Mouse (Mus musculus) T-helper 1 cell (primary cell): ENCODE data around the gene U2af1l4.

Experiments
- in situ Hi-C: fragments of 300-600 bp; cut with MboI, MseI; formaldehyde crosslinking; loops from one replicate; pipeline ENCODE4 v1.15.1; 2025; ENCODE audit warnings: high pct_unique_total_duplicates

Gene U2af1l4

DNA sequence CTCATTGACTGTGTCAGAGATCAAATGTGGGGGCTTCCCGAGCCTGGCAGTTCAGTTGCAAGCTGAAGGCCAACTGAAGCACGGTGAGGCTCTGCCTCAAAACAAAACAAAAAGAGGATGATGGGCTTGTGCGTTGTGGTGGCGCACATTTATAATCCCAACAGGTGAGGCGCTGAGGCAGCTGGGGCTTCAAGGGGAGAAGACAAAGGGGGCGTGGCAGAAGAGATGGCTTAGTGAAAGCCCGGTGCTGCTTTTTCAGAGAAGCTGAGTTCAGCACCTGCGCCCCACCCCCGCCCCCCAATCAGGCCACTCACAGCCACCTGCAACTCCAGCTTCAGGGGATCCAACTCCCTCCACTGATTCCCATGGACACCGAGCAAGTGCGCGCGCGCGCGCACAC, 45.4 kb downstream of the U2af1l4 start:
- in situ Hi-C loops = no loop called here

DNA sequence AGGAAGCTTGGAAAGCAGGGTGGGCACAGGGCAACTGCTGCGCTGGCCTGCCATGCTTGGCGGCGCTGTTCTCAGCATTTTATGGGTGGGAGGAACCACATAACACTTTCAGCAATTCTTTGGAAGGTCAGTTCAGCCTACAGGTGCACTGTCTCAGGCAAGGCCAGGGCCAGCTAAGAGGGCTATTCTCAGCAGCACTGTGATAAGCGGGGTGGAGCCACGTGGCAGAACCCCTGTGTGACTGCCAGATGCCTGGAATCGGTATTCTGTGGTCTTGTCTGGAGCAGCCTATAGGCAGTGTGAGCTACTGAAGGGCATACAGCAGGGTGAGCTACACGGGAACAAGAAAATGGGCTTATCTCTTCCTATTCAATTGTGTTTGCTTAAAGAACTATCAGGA, 46.9 kb downstream of the U2af1l4 start:
- in situ Hi-C loops = no loop called here

DNA sequence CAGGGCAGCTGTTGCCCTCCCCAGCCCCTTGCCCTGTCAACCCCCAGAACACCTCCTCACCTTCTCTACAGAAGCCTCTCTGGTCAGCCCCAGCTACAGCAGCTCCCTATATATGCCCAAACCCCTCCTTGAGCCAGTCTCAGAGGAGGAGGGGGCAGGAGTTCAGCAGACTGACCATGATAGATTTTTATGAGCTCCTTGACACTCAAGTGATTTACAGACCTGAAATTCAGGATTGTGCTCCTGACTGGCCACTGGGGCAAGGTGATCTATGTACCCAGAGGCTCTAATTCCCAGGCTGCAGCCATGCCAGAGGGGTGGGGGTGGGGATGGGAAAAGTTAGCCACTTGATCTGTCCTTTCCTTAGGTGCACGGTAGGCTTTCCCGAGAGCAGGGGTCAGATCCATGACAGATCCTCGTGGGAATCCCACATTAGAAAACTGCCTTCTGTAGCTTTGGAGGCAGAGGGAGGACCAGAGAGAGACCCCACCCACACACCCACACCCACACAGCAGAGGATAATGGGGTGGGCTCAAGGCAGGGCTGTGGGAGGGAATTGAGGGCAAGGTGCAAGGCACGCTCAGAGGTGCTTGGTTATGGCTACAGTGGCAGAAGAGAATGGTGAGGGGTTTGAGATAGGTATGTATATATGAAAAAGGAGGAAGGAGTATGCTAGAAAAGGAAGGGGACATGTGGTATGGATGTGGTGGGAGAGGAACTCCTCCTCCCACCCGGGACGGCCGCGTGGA, 49.7 kb downstream of the U2af1l4 start, which contains the start of gene Upk1a:
Gene Upk1a, minus strand, starts transcription at position 194 of the 749 bp plus-strand sequence.
- in situ Hi-C loops = no loop called here

DNA sequence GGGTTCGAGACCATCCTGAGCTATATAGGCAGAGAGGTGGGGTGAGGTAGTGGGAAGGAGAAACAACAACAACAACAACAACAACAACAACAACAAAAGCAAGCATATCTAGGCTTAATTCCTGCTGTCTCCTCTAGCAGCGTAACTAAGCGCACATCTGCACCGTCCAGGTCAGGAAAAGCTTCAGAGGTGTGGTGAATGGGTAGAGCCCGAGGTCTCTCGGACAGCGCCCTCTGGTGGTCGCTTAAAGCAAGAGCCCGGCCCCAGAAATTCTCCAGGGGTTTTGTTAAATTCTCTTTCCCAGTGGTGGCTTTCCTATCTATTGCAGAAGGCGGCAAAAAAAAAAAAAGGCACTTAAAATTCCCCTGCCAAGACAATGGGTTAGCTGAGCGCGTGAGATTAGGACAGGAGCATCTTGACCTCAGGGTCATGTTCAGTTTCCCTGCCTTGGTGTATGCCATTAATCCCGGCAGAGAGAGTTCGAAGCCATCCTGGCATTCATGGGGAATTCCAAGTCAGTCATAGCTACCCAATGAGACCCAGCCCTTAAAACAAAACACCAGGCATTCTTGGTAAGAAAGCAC, 50.5 kb downstream of the U2af1l4 start:
- in situ Hi-C loops = no loop called here

DNA sequence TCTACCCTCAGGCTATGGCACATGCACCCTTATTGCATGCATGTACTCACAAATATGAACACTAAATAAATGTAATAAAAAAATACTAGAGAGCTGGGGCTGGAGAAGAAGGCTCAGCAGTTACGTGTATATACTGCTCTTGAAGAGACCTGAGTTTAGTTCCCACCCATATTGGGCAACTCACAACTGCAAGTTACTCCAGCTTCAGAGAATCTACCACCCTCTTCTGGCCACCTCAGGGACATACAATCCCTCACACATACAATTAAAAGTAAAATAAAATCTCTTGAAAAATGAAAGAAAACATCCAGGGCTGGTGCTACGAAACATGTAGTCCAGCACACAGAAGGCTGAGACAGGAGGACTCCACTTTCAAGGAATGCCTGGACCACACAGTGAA, 51.4 kb downstream of the U2af1l4 start:
- in situ Hi-C loops = no loop called here
